Mouse (Mus musculus): Measurements from ENCODE around the gene Sars2. TPM values are rescaled to one million over a fixed set of nuclear protein-coding genes. Genes with fewer than 3 reads are reported as not detected.
"Not testable (repeated sequence)": the region's sequence is repeated elsewhere in the genome, so short reads cannot be mapped to it uniquely, and the experiment has no call there.

Gene Sars2
- 21.9 and 25.3 TPM in 2 replicates for polyA plus RNA-seq (2015; fragmentation: Nextera tagmentation; extraction: Ambion mirVana)

- Histone ChIP-seq H3K27me3 (no peaks in the 10 kb centered on the region), H3K4me3 (replicated peaks) (peak within 1 kb of the TSS; percentile 77), H3K4me1 (peaks cover 14% of the 10 kb centered on the region), H3K4me2 (replicated peaks) (peak within 1 kb of the TSS; percentile 80), H3K9ac (peak within 1 kb of the TSS; percentile 60), H3K9me3 (replicated peaks) (no peaks in the 10 kb centered on the region), H3K36me3 (peaks cover 46% of the 10 kb centered on the region), H3K27ac (replicated peaks) (peak within 1 kb of the TSS; percentile 94)
- WGBS, result 0% methylated on average over 39 of the region's 39 CpGs
- peak; percentile 98 for ATAC-seq (ENCODE audit: insufficient number of reproducible peaks, low FRiP score, low TSS enrichment, low read depth)
Measured at GRCm38 (mm10) chr7:28741709-28742438, at the start of gene Sars2, which contains the start of gene Mrps12. Sars2 (plus strand) TSS chr7:28741992. Mrps12 (minus strand) TSS chr7:28741820.

GRCm38 (mm10) chr7:28692545-28693320 is 49.1 kb upstream of the Sars2 start, which contains the start of gene Fbxo27:
Fbxo27 (plus strand) TSS chr7:28692849.
- H3K27ac ChIP-seq (replicated peaks), result no peak within 1 kb of the TSS
- ATAC-seq (ENCODE audit: insufficient number of reproducible peaks, low FRiP score, low TSS enrichment, low read depth), result peak; percentile 32; the same call in 1 of the 2 replicates

GRCm38 (mm10) chr7:28693321-28693966 is 48.3 kb upstream of the Sars2 start:
- H3K4me2 ChIP-seq (replicated peaks), result peak overlapping the region; percentile 92
- H3K36me3 ChIP-seq, result no peaks in the 10 kb centered on the region
- peak; percentile 80 for ATAC-seq (ENCODE audit: insufficient number of reproducible peaks, low FRiP score, low TSS enrichment, low read depth)
- H3K4me3 ChIP-seq (replicated peaks), result peak overlapping the region; percentile 56
- WGBS, result under 1% methylated on average over 38 of the region's 38 CpGs
- no peaks in the 10 kb centered on the region for H3K9me3 ChIP-seq (replicated peaks)
- H3K27ac ChIP-seq (replicated peaks), result no peak overlapping the region
- no peaks in the 10 kb centered on the region for H3K27me3 ChIP-seq
- H3K9ac ChIP-seq, result peak overlapping the region; percentile 42
- H3K4me1 ChIP-seq, result peaks cover 19% of the 10 kb centered on the region

More at GRCm38 (mm10) chr7:28692545-28693320, 49.1 kb upstream of the Sars2 start, which contains the start of gene Fbxo27:
- H3K36me3 ChIP-seq, result no peaks in the 10 kb centered on the region
- H3K27me3 ChIP-seq, result no peaks in the 10 kb centered on the region
- 30% methylated on average over 30 of the region's 30 CpGs for WGBS
- H3K4me3 ChIP-seq (replicated peaks), result peak within 1 kb of the TSS; percentile 56
- H3K4me2 ChIP-seq (replicated peaks), result peak within 1 kb of the TSS; percentile 92
- H3K9me3 ChIP-seq (replicated peaks), result no peaks in the 10 kb centered on the region
- peak within 1 kb of the TSS; percentile 42 for H3K9ac ChIP-seq
- peaks cover 19% of the 10 kb centered on the region for H3K4me1 ChIP-seq

GRCm38 (mm10) chr7:28694423-28694822 is 47.4 kb upstream of the Sars2 start:
- H3K9me3 ChIP-seq (replicated peaks), result no peaks in the 10 kb centered on the region
- no peaks in the 10 kb centered on the region for H3K36me3 ChIP-seq
- whole genome bisulfite sequencing, result 8% methylated on average over 14 of the region's 14 CpGs
- peaks cover 19% of the 10 kb centered on the region for H3K4me1 ChIP-seq
- no peak overlapping the region for H3K27ac ChIP-seq (replicated peaks)
- H3K4me2 ChIP-seq (replicated peaks), result 0 out of 2 replicates have a peak overlapping the region, but pooled peaks have one; percentile 92
- no peak overlapping the region for H3K4me3 ChIP-seq (replicated peaks)
- no peak for ATAC-seq (ENCODE audit: insufficient number of reproducible peaks, low FRiP score, low TSS enrichment, low read depth)
- H3K9ac ChIP-seq, result no peak overlapping the region
- H3K27me3 ChIP-seq, result no peaks in the 10 kb centered on the region

- Histone ChIP-seq H3K27me3 (no peaks in the 10 kb centered on the region), H3K4me3 (replicated peaks) (no peak overlapping the region), H3K4me2 (replicated peaks) (no peak overlapping the region), H3K9me3 (replicated peaks) (no peaks in the 10 kb centered on the region), H3K9ac (no peak overlapping the region), H3K36me3 (no peaks in the 10 kb centered on the region), H3K4me1 (peaks cover 19% of the 10 kb centered on the region), H3K27ac (replicated peaks) (no peak overlapping the region)
- WGBS, result 53% methylated on average over 8 of the region's 8 CpGs
- no peak for ATAC-seq (ENCODE audit: insufficient number of reproducible peaks, low FRiP score, low TSS enrichment, low read depth)
Measured at GRCm38 (mm10) chr7:28694966-28695511, 46.8 kb upstream of the Sars2 start.

- peaks cover 19% of the 10 kb centered on the region for H3K4me1 ChIP-seq
- 91% methylated on average over 11 of the region's 11 CpGs for WGBS
- ATAC-seq (ENCODE audit: insufficient number of reproducible peaks, low FRiP score, low TSS enrichment, low read depth), result no peak
Measured at GRCm38 (mm10) chr7:28697277-28697676, 44.5 kb upstream of the Sars2 start.

GRCm38 (mm10) chr7:28700269-28700668 is 41.5 kb upstream of the Sars2 start:
- WGBS, result 98% methylated on average over 4 of the region's 4 CpGs
- H3K9me3 ChIP-seq (replicated peaks), result no peaks in the 10 kb centered on the region
- H3K27me3 ChIP-seq, result no peaks in the 10 kb centered on the region
- no peak overlapping the region for H3K27ac ChIP-seq (replicated peaks)
- H3K4me3 ChIP-seq (replicated peaks), result no peak overlapping the region
- no peaks in the 10 kb centered on the region for H3K36me3 ChIP-seq
- H3K4me1 ChIP-seq, result no peaks in the 10 kb centered on the region
- no peak overlapping the region for H3K4me2 ChIP-seq (replicated peaks)
- H3K9ac ChIP-seq, result no peak overlapping the region
- ATAC-seq (ENCODE audit: insufficient number of reproducible peaks, low FRiP score, low TSS enrichment, low read depth), result no peak

More at GRCm38 (mm10) chr7:28697277-28697676, 44.5 kb upstream of the Sars2 start:
- H3K9me3 ChIP-seq (replicated peaks), result no peaks in the 10 kb centered on the region
- H3K27me3 ChIP-seq, result no peaks in the 10 kb centered on the region
- H3K4me2 ChIP-seq (replicated peaks), result no peak overlapping the region
- H3K4me3 ChIP-seq (replicated peaks), result no peak overlapping the region
- no peak overlapping the region for H3K27ac ChIP-seq (replicated peaks)
- H3K9ac ChIP-seq, result no peak overlapping the region
- no peaks in the 10 kb centered on the region for H3K36me3 ChIP-seq

- H3K9ac ChIP-seq; H3K27ac ChIP-seq (replicated peaks); H3K36me3 ChIP-seq; H3K27me3 ChIP-seq; H3K4me1 ChIP-seq; ATAC-seq (ENCODE audit: insufficient number of reproducible peaks, low FRiP score, low TSS enrichment, low read depth); H3K4me2 ChIP-seq (replicated peaks); H3K9me3 ChIP-seq (replicated peaks); H3K4me3 ChIP-seq (replicated peaks): not testable (repeated sequence)
- 92% methylated on average over 12 of the region's 12 CpGs for WGBS
Measured at GRCm38 (mm10) chr7:28701306-28701705, 40.5 kb upstream of the Sars2 start.

- Histone ChIP-seq H3K4me1 (no peaks in the 10 kb centered on the region), H3K4me2 (replicated peaks) (no peak overlapping the region), H3K9ac (no peak overlapping the region), H3K4me3 (replicated peaks) (no peak overlapping the region), H3K9me3 (replicated peaks) (no peaks in the 10 kb centered on the region), H3K36me3 (no peaks in the 10 kb centered on the region), H3K27ac (replicated peaks) (no peak overlapping the region), H3K27me3 (no peaks in the 10 kb centered on the region)
- 67% methylated on average over 9 of the region's 9 CpGs for WGBS
- ATAC-seq (ENCODE audit: insufficient number of reproducible peaks, low FRiP score, low TSS enrichment, low read depth), result no peak
Measured at GRCm38 (mm10) chr7:28702601-28703143, 39.1 kb upstream of the Sars2 start.

GRCm38 (mm10) chr7:28709454-28709853 is 32.3 kb upstream of the Sars2 start:
- H3K4me2 ChIP-seq (replicated peaks), result no peak overlapping the region
- H3K4me3 ChIP-seq (replicated peaks), result no peak overlapping the region
- H3K27ac ChIP-seq (replicated peaks), result no peak overlapping the region
- H3K27me3 ChIP-seq, result no peaks in the 10 kb centered on the region
- H3K36me3 ChIP-seq, result no peaks in the 10 kb centered on the region
- no peak for ATAC-seq (ENCODE audit: insufficient number of reproducible peaks, low FRiP score, low TSS enrichment, low read depth)
- H3K4me1 ChIP-seq, result 0 out of 2 replicates have a peak, but pooled peaks cover under 1% of the 10 kb centered on the region
- no peak overlapping the region for H3K9ac ChIP-seq
- no peaks in the 10 kb centered on the region for H3K9me3 ChIP-seq (replicated peaks)
